Mouse (Mus musculus): ENCODE data around the gene Map4k5. TPM values are rescaled to one million over a fixed set of nuclear protein-coding genes. Genes with fewer than 3 reads are reported as not detected.

The Map4k5 gene
- polyA plus RNA-seq, 1 experiment from 2014 or later = 46.8 TPM

- WGBS = 86% methylated on average over 5 of the region's 5 CpGs
- Histone ChIP-seq H3K36me3 (replicated peaks; ENCODE audit: control insufficient read depth, insufficient read depth, low read depth, low read length) (no peaks in the 10 kb centered on the region), H3K4me3 (ENCODE audit: low read depth, low read length) (no peak overlapping the region), H3K4me1 (ENCODE audit: control insufficient read depth, insufficient read depth, low read length) (no peaks in the 10 kb centered on the region; the same call in 1 of the 2 replicates), H3K9me3 (replicated peaks; ENCODE audit: control insufficient read depth, low read length) (no peaks in the 10 kb centered on the region), H3K27ac (replicated peaks; ENCODE audit: low read depth, low read length) (no peak overlapping the region), H3K4me2 (ENCODE audit: low read depth, low read length) (no peak overlapping the region), H3K9ac (replicated peaks; ENCODE audit: low read length) (no peak overlapping the region), H3K27me3 (ENCODE audit: control insufficient read depth, insufficient read depth, low read length) (peaks cover 6% of the 10 kb centered on the region; the same call in 1 of the 2 replicates)
- DNase-seq (ENCODE audit: low spot score) (no peak), ATAC-seq (replicated peaks; ENCODE audit: insufficient number of reproducible peaks, low FRiP score, low TSS enrichment, low read depth) (no peak)
Measured at GRCm38 (mm10) chr12:69788380-69788779, 104.6 kb downstream of the Map4k5 start.

DNA sequence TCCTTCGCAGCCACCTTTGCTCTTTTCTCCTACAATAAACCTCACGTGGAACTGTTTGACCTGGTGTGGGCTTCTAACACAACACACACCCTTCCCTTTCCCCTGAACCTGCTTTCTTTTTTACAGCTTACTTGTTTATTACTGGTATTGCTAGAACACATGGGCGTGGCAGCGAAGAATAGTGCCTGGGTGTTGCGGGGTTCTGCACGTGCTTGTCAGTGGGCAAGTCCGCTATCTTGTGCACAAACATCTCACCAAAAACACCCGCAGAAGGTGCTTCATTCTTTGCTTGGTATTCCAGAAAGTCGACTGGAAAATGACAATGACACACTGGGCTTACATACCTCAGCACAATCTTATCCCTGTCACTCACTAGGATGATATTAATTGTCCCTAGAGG lies 107.5 kb downstream of the Map4k5 start:
- no peak overlapping the region for H3K4me2 ChIP-seq (ENCODE audit: low read depth, low read length)
- no peaks in the 10 kb centered on the region for H3K9me3 ChIP-seq (replicated peaks; ENCODE audit: control insufficient read depth, low read length)
- H3K9ac ChIP-seq (replicated peaks; ENCODE audit: low read length) = no peak overlapping the region
- H3K27ac ChIP-seq (replicated peaks; ENCODE audit: low read depth, low read length) = no peak overlapping the region
- H3K4me1 ChIP-seq (ENCODE audit: control insufficient read depth, insufficient read depth, low read length) = no peaks in the 10 kb centered on the region
- no peak overlapping the region for H3K4me3 ChIP-seq (ENCODE audit: low read depth, low read length)
- DNase-seq (ENCODE audit: low spot score) = no peak
- peaks cover 2% of the 10 kb centered on the region; the same call in 1 of the 2 replicates for H3K27me3 ChIP-seq (ENCODE audit: control insufficient read depth, insufficient read depth, low read length)
- WGBS = 88% methylated on average over 9 of the region's 9 CpGs
- H3K36me3 ChIP-seq (replicated peaks; ENCODE audit: control insufficient read depth, insufficient read depth, low read depth, low read length) = no peaks in the 10 kb centered on the region
- no peak for ATAC-seq (replicated peaks; ENCODE audit: insufficient number of reproducible peaks, low FRiP score, low TSS enrichment, low read depth)

DNA sequence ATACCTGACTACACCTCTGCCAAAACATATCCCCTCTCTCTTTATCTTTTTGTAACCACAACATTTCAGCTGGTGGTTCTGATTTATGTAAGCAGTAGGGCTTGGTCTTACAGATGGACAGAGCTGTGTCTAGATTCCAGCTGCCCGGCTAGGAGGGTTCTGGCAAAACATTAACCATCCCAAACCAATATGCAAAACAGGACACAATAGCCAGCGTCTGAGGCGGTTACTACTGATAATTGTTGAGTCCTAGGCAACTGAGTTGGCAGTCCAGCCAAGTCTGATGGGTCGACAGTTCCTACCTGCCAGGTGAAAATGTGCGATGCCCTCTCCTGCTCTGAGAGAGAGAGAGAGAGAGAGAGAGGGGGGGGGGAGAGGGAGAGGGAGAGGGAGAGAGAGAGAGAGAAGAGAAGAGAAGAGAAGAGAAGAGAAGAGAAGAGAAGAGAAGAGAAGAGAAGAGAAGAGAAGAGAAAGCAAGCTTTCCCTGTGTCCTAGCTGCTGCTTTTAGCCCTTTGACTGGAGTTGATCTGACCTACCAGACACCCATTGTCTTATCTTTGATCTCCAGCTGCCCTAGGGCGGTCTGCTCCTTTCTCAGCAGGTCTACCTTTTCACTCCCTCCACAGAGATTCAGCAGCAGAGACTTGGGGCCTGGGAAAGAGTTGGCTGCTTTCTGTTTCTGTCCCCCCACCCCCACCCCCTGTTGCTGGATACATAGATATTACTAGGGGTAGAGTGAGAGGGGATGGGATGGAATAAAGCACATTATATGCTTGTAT lies 109.6 kb downstream of the Map4k5 start:
- DNase-seq (ENCODE audit: low spot score) (no peak), ATAC-seq (replicated peaks; ENCODE audit: insufficient number of reproducible peaks, low FRiP score, low TSS enrichment, low read depth) (no peak)
- no peak overlapping the region for H3K9ac ChIP-seq (replicated peaks; ENCODE audit: low read length)
- H3K27me3 ChIP-seq (ENCODE audit: control insufficient read depth, insufficient read depth, low read length) = no peaks in the 10 kb centered on the region
- no peak overlapping the region for H3K27ac ChIP-seq (replicated peaks; ENCODE audit: low read depth, low read length)
- H3K9me3 ChIP-seq (replicated peaks; ENCODE audit: control insufficient read depth, low read length) = no peaks in the 10 kb centered on the region
- H3K36me3 ChIP-seq (replicated peaks; ENCODE audit: control insufficient read depth, insufficient read depth, low read depth, low read length) = no peaks in the 10 kb centered on the region
- WGBS = 53% methylated on average over 6 of the region's 6 CpGs
- no peak overlapping the region for H3K4me2 ChIP-seq (ENCODE audit: low read depth, low read length)
- no peaks in the 10 kb centered on the region for H3K4me1 ChIP-seq (ENCODE audit: control insufficient read depth, insufficient read depth, low read length)
- H3K4me3 ChIP-seq (ENCODE audit: low read depth, low read length) = no peak overlapping the region

DNA sequence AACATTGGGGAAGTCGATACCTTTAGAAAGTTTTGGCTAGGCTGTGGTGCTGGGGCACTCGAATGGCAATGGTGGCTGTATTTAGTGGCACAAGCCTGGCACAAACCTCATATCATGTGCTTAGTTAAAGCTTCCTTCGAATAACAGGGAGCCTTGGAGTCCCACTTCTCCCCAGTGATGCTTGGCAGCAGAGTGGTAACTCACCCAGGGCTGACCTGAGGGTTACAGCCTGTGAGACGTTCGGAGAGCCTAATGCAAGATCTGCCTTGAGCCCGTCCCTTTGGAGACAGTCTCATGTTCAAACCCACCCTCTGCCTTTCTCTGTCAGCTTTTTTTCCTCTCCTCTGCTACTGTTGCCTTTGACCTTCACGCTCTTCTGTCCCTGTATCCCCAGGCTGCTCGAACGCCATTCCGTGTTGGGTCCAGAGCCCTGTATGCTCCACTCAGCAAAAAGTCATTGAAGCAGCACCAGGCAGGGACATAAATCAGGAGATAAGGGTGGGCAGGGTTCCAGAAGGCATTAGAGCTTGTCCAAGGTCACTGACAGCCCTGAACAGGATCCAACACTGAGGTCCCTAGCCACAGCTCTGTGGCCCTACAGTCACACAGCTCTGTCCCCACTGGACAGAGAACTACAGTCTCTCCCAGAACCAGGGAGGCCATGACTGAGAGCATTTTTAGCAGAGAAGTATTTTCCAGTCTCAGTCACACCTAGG lies 110.9 kb downstream of the Map4k5 start:
- Histone ChIP-seq H3K27ac (replicated peaks; ENCODE audit: low read depth, low read length) (no peak overlapping the region), H3K27me3 (ENCODE audit: control insufficient read depth, insufficient read depth, low read length) (no peaks in the 10 kb centered on the region), H3K4me3 (ENCODE audit: low read depth, low read length) (no peak overlapping the region), H3K4me1 (ENCODE audit: control insufficient read depth, insufficient read depth, low read length) (no peaks in the 10 kb centered on the region), H3K4me2 (ENCODE audit: low read depth, low read length) (no peak overlapping the region), H3K9ac (replicated peaks; ENCODE audit: low read length) (no peak overlapping the region), H3K9me3 (replicated peaks; ENCODE audit: control insufficient read depth, low read length) (no peaks in the 10 kb centered on the region), H3K36me3 (replicated peaks; ENCODE audit: control insufficient read depth, insufficient read depth, low read depth, low read length) (no peaks in the 10 kb centered on the region)
- DNase-seq (ENCODE audit: low spot score) (no peak), ATAC-seq (replicated peaks; ENCODE audit: insufficient number of reproducible peaks, low FRiP score, low TSS enrichment, low read depth) (no peak)
- 83% methylated on average over 10 of the region's 10 CpGs for WGBS

- no peak overlapping the region for H3K4me3 ChIP-seq (ENCODE audit: low read depth, low read length)
- no peaks in the 10 kb centered on the region for H3K9me3 ChIP-seq (replicated peaks; ENCODE audit: control insufficient read depth, low read length)
- WGBS = 82% methylated on average over 8 of the region's 8 CpGs
- no peak overlapping the region for H3K27ac ChIP-seq (replicated peaks; ENCODE audit: low read depth, low read length)
- DNase-seq (ENCODE audit: low spot score) (no peak), ATAC-seq (replicated peaks; ENCODE audit: insufficient number of reproducible peaks, low FRiP score, low TSS enrichment, low read depth) (no peak)
- H3K4me2 ChIP-seq (ENCODE audit: low read depth, low read length) = no peak overlapping the region
- no peaks in the 10 kb centered on the region for H3K4me1 ChIP-seq (ENCODE audit: control insufficient read depth, insufficient read depth, low read length)
- H3K9ac ChIP-seq (replicated peaks; ENCODE audit: low read length) = no peak overlapping the region
- no peaks in the 10 kb centered on the region for H3K27me3 ChIP-seq (ENCODE audit: control insufficient read depth, insufficient read depth, low read length)
- H3K36me3 ChIP-seq (replicated peaks; ENCODE audit: control insufficient read depth, insufficient read depth, low read depth, low read length) = no peaks in the 10 kb centered on the region
Measured at GRCm38 (mm10) chr12:69781480-69781879, 111.5 kb downstream of the Map4k5 start.

DNA sequence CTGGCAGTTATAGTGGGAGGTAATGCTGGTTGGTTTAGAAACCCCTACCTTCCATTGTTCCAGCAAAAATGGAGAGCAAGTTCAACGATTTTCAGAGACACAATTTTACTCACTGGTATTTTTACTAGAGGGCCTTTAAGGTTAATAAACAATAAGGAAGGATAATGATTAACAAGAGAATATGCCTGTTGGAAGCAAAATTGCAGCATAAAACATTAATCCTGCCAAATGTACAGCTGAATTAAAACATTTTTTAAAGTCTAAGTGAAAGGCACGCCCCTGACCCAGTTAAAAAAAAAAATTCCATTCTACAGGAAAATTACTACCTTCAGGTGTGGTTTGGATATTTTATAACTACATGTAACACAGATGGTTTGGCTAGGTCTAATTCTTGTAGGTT lies 115.0 kb downstream of the Map4k5 start:
- Histone ChIP-seq H3K4me2 (ENCODE audit: low read depth, low read length) (no peak overlapping the region), H3K9me3 (replicated peaks; ENCODE audit: control insufficient read depth, low read length) (no peaks in the 10 kb centered on the region), H3K27me3 (ENCODE audit: control insufficient read depth, insufficient read depth, low read length) (no peaks in the 10 kb centered on the region), H3K4me1 (ENCODE audit: control insufficient read depth, insufficient read depth, low read length) (no peaks in the 10 kb centered on the region), H3K9ac (replicated peaks; ENCODE audit: low read length) (no peak overlapping the region), H3K4me3 (ENCODE audit: low read depth, low read length) (no peak overlapping the region), H3K27ac (replicated peaks; ENCODE audit: low read depth, low read length) (no peak overlapping the region), H3K36me3 (replicated peaks; ENCODE audit: control insufficient read depth, insufficient read depth, low read depth, low read length) (no peaks in the 10 kb centered on the region)
- ATAC-seq (replicated peaks; ENCODE audit: insufficient number of reproducible peaks, low FRiP score, low TSS enrichment, low read depth) = no peak
- WGBS = 79% methylated on average over 2 of the region's 2 CpGs
- DNase-seq (ENCODE audit: low spot score) = no peak

DNA sequence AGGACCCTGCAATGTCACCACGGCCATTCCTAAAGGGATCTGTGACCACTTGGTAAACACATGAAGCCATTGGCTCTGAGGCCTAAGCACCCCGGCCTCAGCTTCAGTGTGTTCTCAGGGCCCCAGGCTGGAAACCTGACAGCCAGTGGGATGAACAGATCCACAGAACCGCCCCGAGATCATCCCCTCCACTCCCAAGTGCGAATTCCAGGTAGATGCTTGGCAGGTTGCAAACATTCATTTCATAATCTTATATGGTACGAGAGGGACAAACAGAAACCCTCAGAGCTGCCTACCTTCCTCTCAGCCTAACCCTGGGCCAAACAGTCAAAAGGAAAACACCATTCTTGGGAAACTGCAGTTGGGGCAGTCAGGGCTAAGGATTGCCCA lies 115.7 kb downstream of the Map4k5 start:
- H3K36me3 ChIP-seq (replicated peaks; ENCODE audit: control insufficient read depth, insufficient read depth, low read depth, low read length) = no peaks in the 10 kb centered on the region
- H3K9ac ChIP-seq (replicated peaks; ENCODE audit: low read length) = no peak overlapping the region
- no peak overlapping the region for H3K4me3 ChIP-seq (ENCODE audit: low read depth, low read length)
- ATAC-seq (replicated peaks; ENCODE audit: insufficient number of reproducible peaks, low FRiP score, low TSS enrichment, low read depth) (no peak), DNase-seq (ENCODE audit: low spot score) (no peak)
- H3K9me3 ChIP-seq (replicated peaks; ENCODE audit: control insufficient read depth, low read length) = no peaks in the 10 kb centered on the region
- H3K4me2 ChIP-seq (ENCODE audit: low read depth, low read length) = no peak overlapping the region
- WGBS = 85% methylated on average over 6 of the region's 6 CpGs
- H3K27me3 ChIP-seq (ENCODE audit: control insufficient read depth, insufficient read depth, low read length) = no peaks in the 10 kb centered on the region
- no peak overlapping the region for H3K27ac ChIP-seq (replicated peaks; ENCODE audit: low read depth, low read length)
- H3K4me1 ChIP-seq (ENCODE audit: control insufficient read depth, insufficient read depth, low read length) = no peaks in the 10 kb centered on the region

DNA sequence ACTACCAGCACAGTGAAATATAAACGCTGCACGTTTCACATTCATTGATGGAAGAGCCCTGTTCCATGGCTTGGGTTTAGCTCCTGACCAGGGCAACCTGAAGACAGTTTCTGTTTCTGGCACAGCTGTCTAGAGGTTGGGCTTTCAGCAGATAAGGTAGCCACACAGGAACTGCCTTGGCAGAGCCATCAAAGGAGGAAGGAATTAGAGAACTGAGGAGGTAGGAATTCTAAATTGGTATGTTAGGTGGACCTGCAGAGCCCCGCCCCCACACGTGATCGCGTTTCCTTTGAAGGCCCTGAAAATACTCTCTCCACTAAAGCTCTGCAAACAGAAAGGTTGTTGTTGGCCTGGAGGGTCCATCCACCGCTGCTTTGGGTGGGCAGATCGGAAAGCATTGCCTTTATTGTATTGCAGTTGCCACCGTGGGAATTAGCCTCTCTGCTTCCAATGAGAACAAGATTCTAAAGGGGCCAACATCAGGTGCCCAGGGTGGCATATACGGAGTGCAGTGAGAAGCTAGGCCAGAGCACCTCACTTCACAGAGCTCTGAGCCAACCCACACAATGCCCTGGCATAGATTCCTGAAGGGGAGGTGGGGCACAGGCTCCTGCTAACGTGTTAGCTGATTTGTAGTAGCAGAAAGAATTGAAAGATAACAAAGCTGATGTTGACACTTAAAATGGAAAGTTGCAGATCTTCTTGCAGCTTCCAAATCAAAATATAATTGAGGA lies 116.2 kb downstream of the Map4k5 start:
- Histone ChIP-seq H3K27ac (replicated peaks; ENCODE audit: low read depth, low read length) (no peak overlapping the region), H3K36me3 (replicated peaks; ENCODE audit: control insufficient read depth, insufficient read depth, low read depth, low read length) (no peaks in the 10 kb centered on the region), H3K4me2 (ENCODE audit: low read depth, low read length) (no peak overlapping the region), H3K27me3 (ENCODE audit: control insufficient read depth, insufficient read depth, low read length) (no peaks in the 10 kb centered on the region), H3K4me1 (ENCODE audit: control insufficient read depth, insufficient read depth, low read length) (no peaks in the 10 kb centered on the region), H3K9ac (replicated peaks; ENCODE audit: low read length) (no peak overlapping the region), H3K4me3 (ENCODE audit: low read depth, low read length) (no peak overlapping the region), H3K9me3 (replicated peaks; ENCODE audit: control insufficient read depth, low read length) (no peaks in the 10 kb centered on the region)
- 70% methylated on average over 11 of the region's 11 CpGs for WGBS
- DNase-seq (ENCODE audit: low spot score) (no peak), ATAC-seq (replicated peaks; ENCODE audit: insufficient number of reproducible peaks, low FRiP score, low TSS enrichment, low read depth) (no peak)
